Mouse (Mus musculus) gastrocnemius, postnatal 10 days (tissue): Measurements from ENCODE around the gene Zcchc14. TPM values are rescaled to one million over a fixed set of nuclear protein-coding genes. Genes with fewer than 3 reads are reported as not detected.
"Not testable (repeated sequence)": the region's sequence is repeated elsewhere in the genome, so short reads cannot be mapped to it uniquely, and the experiment has no call there.

Experiments used
- DNase-seq: peaks from one replicate; pipeline ENCODE4 v3.0.0; 2021; ENCODE audit warnings: mixed read lengths
- long read RNA-seq, 2 experiments: library from polyadenylated mRNA; stranded (forward); transcript quantifications; one replicate each; pipeline ENCODE4 v2.0.0; 2021
- total RNA-seq, 2 experiments: library from RNA; stranded (reverse); gene quantifications; 2 replicates each; pipeline ENCODE4 v1.2.3; 2021

Gene Zcchc14
- 10 to 100 TPM; 25.0 to 33.1 TPM for total RNA-seq
- long read RNA-seq, experiment 1, full-length matches to known transcripts, result 3 of 28 reads
- long read RNA-seq, experiment 1, partial matches to known transcripts, result 19 of 28 reads
- long read RNA-seq, experiment 1, other reads (novel, unspliced or antisense), result 6 of 28 reads
- long read RNA-seq, experiment 2, full-length matches to known transcripts, result 3 of 17 reads
- long read RNA-seq, experiment 2, partial matches to known transcripts, result 12 of 17 reads
- long read RNA-seq, experiment 2, other reads (novel, unspliced or antisense), result 2 of 17 reads

DNA sequence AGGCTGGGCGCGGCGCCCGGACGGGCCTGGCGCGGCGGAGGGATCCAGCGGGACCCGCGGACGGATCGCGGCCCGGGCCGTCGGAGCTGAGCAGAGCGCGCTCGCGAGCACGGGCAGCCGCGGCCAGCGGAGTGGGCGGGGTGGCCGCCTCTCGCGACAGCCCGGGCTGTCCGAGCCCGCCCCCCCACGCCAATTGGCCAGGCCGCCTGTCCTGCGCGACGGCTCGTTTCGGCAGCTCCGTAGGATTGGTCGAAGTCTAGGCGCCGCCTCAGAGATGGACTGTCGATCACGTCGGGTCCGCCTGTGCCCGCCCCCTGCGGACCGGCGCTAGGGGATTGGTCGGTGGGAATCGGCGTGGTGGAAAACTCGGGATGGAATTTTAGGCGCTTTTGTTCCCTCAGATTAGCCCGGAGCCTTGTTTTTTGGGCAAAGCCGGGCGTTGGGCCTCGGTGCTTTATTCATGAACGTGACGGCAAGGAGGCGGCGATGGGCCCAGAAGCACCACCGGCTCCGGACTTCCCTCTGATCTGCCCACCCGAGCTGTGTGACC, at the start of gene Zcchc14:
Gene Zcchc14 (minus strand): TSS at position 128 of the 550 bp plus-strand sequence.
- peak; percentile 97 for DNase-seq

DNA sequence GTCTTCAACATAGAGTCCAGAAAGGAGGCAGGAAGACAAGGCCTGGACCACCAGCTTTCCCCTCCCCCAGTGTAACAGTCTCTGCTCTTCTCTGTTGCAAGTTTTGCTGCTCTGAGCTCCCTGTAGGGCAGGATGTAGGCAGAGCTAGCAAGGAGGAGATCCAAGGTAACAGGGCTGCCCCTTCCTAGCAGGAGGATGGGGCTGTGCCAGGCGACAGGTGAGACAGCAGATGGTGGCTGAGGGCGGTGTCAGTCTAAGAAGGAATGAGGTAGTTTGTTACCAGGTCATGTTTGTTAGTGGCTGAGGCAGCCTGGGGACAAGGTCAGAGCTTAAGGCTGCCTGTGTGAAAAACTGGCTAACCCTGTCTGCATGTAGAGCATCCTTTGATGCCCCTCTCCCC, 47.2 kb upstream of the Zcchc14 start:
- no peak for DNase-seq

DNA sequence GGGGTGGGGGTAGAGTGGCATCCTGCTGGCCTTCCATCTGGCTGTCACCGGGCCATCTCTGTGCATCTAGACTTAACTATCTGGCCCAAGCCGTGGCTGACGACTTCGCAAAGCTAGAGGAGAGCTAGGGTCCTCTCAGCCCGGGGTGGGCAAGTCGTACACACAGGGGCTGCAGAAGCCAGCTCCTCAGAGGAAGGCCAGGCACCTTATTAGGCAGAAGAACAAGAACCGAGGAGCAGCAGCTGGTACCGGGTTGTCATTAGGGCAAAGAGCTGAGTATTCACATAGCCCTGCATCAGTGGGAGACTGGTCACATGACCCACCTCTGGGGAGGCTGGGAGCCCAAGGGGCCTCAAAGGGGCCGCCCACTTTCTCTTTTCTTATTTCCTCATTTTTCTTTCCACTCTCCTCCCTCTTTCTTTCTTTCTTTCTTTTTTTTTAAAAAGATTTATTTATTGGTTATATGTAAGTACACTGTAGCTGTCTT, 46.0 kb upstream of the Zcchc14 start:
- no peak for DNase-seq

DNA sequence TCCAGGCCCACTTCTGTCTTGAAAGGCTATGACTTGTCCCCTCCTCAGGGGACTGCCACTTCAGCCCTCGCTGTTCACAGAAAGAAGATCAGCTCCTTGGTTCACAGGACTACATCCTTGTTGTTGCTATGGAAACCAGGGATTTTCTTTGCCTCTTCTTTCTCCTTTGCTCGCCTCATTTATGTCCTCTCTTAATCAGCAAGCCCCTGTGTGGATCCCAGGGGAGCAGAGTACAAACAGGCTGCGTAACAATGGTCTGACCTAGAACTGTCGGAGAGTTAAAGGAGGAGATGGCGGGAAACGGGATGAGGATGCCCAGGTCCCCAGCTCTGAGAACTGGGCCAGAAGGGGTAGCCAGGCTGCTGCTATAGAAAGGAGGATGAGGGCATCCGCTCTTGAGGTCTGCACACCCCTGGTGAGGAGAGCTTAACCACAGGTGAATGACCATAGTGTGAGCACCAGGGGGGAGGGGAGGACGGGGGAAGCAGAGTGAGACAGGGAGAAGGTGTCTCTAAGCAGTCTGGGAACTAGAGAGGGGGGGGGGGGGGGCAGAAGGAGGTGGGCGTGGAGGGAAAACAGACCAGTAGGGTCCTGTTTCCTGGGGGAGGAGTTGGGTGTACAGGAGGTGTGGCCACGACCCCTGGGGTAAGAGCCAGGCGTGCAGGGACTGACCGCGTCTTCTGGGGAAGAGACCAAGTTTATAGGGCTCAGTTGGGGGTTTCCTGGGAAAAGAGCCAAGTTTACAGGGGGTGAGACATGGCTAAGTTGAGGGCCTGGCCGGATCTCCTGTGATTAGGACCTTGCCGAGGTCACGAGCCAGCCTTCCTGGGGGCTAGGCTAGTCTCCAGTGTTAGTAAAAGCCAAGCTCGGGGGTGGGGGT, 45.3 kb upstream of the Zcchc14 start:
- DNase-seq, result no peak

DNA sequence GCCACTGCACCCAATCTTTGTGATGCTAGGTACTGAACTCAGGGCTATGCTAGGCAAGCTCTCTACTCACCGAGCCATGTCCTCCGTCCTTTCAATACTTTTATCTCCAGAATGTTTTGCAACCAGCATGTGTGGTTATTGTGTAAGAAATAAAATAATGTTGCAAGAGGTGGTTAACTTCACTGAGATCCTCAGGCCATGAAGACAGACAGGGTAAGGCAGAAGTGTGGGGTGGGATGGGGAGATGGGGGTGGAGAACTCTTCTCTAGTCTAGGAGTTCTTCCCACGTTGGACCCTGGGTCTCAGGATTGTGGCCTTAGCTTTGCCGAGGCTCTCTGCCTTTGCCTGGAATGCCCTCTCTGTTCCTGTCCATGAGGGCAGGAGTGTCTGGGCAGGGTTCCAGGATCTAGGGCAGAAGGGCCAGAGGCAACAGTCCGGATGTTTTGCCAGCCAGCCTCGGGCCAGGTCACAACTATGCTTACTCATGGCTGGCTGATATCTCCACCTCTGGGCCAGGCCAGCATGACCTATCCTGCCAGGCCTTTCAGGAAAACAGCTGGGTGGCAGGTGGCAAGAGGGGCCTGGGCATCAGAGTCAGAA, 43.0 kb upstream of the Zcchc14 start:
- peak; percentile 62 for DNase-seq

DNA sequence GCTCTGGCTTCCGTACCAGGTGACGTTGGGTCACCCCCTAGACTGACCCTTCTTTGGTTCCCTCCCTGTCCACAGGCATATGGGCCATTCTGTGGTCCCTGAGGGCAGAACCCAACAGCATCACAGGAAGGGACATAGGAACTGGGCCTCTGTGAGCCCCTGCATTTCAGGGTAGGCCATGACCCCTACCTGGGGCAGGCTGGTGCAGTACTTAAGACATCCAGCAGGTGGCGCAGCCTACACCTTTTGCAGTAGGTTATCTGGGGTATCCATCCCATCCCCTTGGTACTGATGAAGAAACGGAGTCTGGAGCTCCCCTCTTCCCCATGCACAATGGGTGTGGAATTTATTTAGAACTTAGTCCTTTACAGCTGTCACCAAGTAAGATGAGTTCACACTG, 41.8 kb upstream of the Zcchc14 start:
- DNase-seq, result peak; percentile 61

DNA sequence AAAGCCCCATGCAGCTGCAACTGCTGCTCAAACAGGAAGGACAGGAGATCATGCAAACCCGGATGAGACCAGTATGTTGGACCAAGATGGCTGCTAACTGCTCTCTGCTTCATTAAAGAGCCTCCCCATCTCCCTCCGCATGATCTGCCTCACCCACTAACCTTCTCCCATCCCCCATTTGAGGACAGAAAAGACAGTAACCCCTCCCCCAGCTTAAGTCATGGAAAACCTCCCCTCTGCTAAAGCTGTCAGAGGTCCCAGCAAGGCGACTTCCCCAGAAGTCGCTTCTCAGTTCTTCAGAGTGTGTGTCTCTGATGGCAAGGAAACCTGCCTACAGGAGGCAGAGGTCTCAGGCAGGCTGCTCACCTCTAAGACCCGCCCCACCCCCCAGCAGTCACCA, 35.8 kb upstream of the Zcchc14 start:
- no peak for DNase-seq

DNA sequence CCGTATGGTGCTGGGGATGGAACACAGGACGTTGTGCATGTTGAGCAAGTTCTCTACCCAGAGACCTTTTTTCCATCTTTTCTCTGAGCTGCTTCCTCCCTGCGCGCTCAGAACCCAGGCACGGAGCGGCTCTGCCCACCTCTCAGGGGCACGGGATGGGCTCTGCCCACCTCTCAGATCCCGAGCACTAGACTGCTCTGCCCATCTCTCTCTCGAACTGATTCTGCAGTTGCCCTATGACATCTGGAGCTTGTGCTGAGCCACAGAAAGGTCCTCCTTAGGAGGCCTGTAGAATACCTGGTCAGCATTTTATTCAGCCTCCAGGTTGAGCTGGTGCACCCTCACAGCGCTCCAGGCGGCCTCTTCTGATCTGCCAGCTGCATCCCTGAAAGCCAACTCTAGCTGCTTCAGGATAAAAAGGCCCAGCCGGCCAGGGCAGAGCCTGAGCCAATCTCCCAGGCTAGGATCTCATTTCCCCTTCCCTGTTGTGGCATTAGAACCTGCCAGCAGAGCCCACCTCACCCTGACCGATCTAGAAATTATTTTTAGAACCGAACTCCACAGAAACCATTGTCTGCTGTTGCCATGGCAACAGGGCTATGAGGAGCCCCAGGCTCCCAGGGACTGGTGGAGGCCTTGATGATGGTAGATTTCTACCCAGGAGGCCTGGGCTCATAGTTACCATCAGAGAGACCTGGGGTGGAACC, 34.9 kb upstream of the Zcchc14 start:
- no peak for DNase-seq

DNA sequence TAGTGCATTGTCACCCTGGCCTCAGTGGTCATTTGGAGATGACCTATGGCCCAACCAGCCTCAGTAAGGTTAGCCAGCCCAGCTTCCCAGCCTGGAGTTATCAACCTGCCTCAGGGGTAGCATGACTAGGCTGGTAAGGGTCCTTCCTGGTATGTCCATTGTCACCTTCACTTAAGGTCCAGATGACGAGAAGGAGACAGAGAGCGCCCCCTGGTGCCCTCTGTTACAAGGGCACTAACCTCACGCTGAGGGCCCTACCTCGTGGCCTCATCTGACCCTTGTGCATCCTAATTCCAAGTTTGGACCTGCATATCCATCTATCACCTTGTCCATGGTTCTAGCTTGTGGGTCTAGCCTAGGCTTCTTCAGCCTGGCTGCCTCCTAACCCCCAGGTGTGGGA, 32.7 kb upstream of the Zcchc14 start:
- DNase-seq, result peak; percentile 76

DNA sequence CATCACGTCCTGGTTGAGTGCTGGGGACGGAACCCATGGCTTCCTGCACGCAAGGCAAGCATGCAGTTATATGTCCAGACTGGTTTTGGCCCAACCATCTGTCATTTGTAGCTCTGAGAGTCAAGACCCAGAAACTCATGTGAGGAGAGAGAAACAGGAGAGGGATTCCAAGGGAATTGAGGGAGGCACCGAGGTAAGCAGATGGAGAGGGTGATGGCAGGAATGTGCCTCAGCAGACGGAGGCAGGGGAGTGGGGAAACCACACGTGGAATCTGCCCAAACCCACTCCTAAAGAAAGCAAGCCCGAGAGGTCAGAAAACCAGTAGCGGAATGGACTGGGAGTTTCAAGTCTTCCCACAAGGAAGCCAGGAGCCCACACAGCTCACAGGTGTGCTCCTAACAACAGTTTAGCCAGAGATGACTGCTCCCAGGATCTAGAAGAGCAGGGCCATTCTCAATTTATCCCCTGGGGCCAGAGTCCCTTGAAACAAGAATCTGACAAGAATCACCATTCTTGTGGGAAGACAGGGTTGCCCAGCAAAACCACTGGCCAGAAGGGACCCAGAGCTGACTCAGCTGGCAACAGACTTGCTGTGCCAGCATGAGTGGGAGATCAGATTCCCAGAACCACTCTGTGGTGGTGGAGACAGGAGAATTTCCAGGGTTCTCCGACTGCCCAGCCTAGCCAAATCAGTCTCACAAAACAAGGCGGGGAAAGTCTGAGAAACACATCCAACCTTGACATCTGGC, 30.6 kb upstream of the Zcchc14 start:
- DNase-seq, result no peak

DNA sequence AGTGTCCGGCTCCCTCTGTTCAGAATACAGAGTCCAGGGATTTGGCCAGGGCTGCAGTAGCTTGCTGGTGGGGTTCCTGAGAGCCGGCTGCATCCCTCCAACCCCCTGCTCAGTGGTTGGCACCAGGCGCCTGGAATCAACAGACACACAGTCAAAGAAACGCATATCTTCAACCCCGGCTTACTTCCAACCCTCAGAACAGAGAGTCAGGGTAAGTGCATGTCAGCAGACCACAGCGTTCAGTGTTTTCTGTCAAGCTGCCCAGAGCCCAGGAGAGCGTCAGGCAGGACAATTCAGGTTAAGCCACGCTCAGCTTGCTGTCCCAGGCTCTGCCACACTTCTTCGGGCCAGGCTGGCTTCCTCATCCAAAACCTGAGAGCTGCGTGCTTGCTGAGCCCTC, 28.8 kb upstream of the Zcchc14 start:
- no peak for DNase-seq

DNA sequence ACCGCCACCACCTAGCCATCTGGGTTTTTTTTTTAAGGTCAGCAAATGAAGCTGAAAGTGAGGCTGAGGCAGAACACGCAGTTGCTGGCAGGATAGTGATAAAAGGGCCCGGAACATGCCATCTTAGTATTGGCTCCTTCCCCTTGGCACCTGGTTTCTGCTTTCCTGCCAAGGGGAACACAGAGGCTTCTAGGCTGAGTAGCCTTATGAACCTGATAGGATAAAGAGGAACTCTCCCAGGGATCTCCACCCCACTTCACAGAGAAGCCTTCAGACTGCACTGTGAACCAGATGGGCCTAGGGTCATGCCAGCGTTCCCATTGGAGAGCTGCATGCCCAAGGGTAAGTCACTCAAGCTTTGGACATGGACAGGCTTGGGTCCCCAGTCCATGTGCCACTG, 28.2 kb upstream of the Zcchc14 start:
- no peak for DNase-seq

DNA sequence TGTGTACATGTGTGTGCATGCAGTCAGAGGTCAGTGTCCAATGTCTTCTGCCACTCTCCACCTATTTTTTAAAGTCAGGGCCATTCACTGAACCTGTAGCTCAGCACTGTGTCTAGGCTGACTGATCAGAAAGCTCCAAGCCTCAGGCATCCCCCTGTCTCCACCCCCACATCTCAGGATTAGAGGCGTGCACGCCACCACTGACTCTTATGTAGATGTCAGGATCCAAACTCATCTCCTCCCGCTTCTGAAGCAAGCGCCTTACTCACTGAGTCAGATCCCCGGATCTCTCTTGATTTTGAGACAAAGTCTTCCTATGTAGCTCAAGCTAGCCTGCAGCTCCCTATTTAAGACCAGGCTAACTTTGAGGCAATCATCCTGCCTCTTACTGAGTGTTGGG, 26.0 kb upstream of the Zcchc14 start:
- no peak for DNase-seq

DNA sequence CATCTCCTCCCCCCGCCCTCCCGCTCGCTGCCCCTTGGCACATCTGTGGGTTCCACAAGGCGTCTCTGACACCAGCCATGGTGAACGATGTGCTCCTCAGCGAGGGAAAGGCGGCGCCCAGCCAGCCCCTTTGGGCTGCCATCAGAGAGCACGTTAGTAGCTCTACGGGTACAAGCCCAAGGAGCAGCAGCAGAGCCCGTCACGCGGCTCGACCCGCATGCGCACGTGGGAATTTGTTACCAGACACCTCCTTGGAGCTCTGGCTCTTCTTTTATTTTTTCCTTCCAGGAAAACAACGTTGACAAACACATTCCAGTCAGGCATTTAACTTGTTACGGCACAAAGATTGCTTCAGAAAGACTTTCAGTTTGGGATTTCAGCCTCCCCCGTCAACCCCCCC, 23.0 kb upstream of the Zcchc14 start:
- peak; percentile 62 for DNase-seq

DNA sequence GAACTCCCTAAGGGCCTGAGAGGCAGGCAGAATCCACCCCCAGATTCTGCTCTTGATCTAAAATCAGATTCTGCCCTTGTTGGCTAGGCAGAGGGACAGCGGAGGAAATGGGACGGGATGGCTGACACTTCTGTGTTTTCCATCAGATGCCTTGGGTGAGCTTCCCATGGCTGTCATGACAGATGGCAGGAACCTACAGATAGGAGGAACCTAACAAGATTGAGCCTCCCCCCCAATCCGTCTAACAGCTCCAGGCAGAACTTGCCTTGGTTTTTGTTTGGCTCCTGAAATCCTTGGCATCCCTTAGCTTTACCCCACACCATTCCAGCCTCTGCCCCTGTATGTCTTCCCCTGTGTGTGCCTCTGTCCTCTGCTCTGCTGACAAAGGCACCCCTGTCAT, 22.5 kb upstream of the Zcchc14 start:
- DNase-seq, result no peak

DNA sequence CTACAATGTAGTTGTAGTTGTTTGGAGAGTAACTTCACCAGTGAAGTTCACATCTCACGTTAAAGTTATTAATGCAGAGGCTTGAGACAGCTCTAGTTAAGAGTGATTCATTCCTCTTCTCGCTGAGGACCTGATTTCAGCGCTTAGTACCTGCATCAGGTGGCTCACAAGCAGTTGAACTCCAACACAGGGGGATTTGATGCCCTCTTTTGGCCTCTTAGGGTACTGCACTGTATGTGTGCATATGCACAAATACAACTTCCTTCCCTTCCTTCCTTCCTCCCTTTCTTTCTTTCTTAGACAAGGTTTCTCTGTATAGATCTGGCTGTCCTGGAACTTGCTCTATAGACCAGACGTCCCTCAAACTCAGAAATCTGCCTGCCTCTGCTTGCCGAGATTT, 21.8 kb upstream of the Zcchc14 start:
- no peak for DNase-seq

DNA sequence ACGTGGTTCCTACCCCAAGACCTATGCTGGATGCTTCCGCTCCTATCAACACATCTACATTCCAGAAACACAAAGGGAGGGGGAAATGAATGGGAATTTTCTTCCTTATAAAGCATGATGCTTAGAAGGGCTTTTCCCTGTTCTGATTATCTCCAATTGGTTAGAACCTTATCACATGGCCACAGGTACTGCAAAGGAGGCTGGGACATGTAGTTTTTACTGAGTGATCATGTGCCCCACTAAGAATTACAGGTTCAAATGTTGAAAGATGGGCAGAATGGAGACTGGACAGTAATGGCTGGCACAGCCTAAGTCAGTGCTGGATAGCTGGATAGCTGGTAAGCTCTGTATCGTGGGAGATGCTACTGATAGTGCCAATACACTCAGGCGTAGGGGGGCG, 21.2 kb upstream of the Zcchc14 start:
- no peak for DNase-seq

DNA sequence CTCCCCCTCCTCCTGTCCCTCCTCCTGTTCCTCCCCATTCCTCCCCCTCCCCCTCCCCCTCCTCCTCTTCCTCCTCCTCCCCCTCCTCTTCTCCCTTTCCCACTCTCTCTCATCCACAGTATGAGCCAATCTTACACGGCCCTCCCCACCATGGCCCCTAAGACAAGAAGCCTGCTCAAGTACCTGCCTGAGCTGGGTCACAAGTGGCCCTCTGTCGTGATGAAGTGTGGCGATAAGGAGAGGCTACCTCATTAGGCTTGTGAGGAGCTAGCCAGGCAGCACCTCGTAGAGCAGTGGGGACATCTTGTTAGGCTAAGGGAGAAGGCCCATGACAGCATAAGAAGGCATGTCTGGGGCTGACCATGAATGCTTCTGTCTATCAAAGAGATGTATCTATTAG, 20.5 kb upstream of the Zcchc14 start:
- no peak for DNase-seq

DNA sequence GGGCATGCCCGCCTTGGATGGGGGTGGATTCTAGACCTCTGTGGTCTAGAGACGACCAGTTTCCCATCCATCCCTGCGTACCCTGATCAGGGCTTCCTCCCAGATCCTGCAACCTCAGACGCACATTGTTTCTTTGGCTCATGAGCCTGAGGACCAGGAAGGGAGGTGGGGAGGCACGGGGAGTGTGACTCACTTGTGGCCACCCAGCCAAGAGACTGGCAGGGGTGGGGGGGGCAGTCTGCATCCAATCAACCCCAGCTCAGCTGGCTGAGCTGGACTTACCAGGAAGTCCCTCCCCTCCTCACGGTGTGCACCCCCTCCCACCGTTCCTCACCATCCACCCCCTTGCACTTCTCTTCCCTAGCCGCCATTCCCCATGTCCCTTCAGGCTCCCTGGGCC, 16.5 kb upstream of the Zcchc14 start:
- DNase-seq, result no peak

DNA sequence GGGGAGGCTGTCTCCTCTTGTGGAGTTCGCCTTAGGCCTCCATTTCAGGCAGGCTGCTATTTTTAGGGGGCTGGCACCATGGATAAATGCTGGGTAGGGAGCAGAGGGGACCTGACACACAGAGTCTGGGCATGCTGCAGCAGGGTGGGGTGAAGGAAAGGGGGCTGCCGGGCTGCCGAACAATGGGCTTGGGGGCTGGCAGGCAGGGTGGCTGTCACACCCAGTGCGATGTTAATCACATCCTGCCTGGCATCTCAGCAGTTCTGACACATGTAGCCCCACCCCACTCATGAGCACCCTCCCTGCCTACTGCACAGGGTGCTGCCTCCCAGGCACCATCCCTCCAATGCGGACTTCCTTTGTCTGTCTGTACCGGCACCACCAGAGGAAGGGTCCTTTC, 15.9 kb upstream of the Zcchc14 start:
- no peak for DNase-seq

DNA sequence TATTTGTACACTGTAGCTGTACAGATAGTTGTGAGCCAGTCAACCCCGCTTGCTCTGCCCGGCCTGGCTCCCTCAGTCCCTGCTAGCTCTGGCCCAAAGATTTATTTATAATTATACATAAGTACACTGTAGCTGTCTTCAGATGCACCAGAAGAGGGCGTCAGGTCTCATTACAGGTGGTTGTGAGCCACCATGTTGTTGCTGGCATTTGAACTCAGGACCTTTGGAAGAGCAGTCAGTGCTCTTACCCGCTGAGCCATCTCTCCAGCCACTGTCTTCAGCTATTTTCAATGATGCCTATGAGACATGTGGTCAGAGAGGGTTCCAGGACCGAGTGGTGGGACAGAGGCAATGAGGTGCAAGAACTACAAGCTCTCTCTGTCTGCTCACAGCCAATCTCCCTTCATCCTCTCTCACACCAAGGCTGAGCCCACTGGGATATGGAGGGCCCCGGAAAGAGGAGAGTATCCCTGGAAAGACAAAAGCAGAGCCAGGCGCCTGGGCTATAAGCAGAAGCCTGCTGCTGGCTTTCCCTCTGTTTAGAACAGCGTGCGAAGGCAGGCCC, 15.3 kb upstream of the Zcchc14 start:
- DNase-seq, result not testable (repeated sequence)
